Mouse (Mus musculus): ENCODE measurements around the gene Gm17402.

DNA sequence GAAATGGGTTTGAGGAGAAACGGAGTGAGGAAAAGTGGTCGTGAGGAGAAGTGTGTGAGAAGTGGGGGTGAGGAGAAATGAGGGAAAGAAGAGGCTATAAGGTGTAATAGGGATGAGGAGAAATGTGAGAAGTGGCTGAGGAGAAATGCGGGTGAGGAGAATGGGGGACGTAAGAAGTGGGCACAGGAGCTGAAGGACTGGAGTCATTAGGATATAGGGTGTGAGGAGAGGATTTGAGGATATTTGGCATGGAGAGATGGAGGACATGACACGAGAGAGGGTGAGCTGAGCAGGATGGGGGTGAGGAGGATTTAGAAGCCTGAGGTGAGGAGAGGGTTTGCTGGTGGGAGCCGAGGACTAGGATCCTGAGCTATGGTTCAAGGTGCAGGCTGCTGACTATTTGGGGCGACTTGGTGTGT, 594 bp downstream of the Gm17402 start:
- TF ChIP-seq CTCF (IDR thresholded peaks at IDR 0.05) = no peak
- TF ChIP-seq EP300 (IDR thresholded peaks at IDR 0.05) = no peak
